Mouse (Mus musculus) CD4-positive, CD25-positive, alpha-beta regulatory T cell, adult 4 months (primary cell): Measurements from ENCODE around the gene Pex16. TPM values are rescaled to one million over a fixed set of nuclear protein-coding genes. Genes with fewer than 3 reads are reported as not detected.

Source experiments
- ATAC-seq: one replicate; pipeline ENCODE4 v1.8.0; 2017
- polyA plus RNA-seq, 2 experiments: library from polyadenylated mRNA; unstranded; fragments of 100-300 nt; shearing (Covaris generic); gene quantifications; one replicate each; pipeline ENCODE4 v1.2.1; 2017

Gene Pex16
- polyA plus RNA-seq, 2 experiments from 2014 or later = 44.5 to 77.0 TPM

GRCm38 (mm10) chr2:92370821-92371805 is 3.4 kb upstream of the Pex16 start:
- ATAC-seq = no peak

GRCm38 (mm10) chr2:92371971-92372690 is 2.3 kb upstream of the Pex16 start:
- no peak for ATAC-seq

- no peak for ATAC-seq
Observed at GRCm38 (mm10) chr2:92372767-92373436, 1.6 kb upstream of the Pex16 start.

- no peak for ATAC-seq
Observed at GRCm38 (mm10) chr2:92373437-92373813, 1.1 kb upstream of the Pex16 start.

GRCm38 (mm10) chr2:92375099-92375623 is 685 bp downstream of the Pex16 start:
- peak; percentile 87 for ATAC-seq

- no peak for ATAC-seq
Observed at GRCm38 (mm10) chr2:92375788-92376187, 1.3 kb downstream of the Pex16 start.

GRCm38 (mm10) chr2:92376300-92376699 is 1.8 kb downstream of the Pex16 start:
- ATAC-seq = no peak

GRCm38 (mm10) chr2:92377320-92377719 is 2.8 kb downstream of the Pex16 start:
- no peak for ATAC-seq

- ATAC-seq = peak; percentile 49
Observed at GRCm38 (mm10) chr2:92379783-92380494, 5.5 kb downstream of the Pex16 start.

GRCm38 (mm10) chr2:92380495-92381050 is 6.1 kb downstream of the Pex16 start:
- no peak for ATAC-seq

- ATAC-seq = no peak
Observed at GRCm38 (mm10) chr2:92381161-92381560, 6.7 kb downstream of the Pex16 start.

GRCm38 (mm10) chr2:92381901-92382588 is 7.6 kb downstream of the Pex16 start, which contains the start of gene 1700029I15Rik:
Gene 1700029I15Rik (plus strand): TSS chr2:92382538.
- ATAC-seq = no peak

- no peak for ATAC-seq
Observed at GRCm38 (mm10) chr2:92382759-92383158, 8.3 kb downstream of the Pex16 start.

GRCm38 (mm10) chr2:92384101-92384500 is 9.6 kb downstream of the Pex16 start:
- no peak for ATAC-seq

GRCm38 (mm10) chr2:92385113-92386051 is 10.9 kb downstream of the Pex16 start:
- no peak for ATAC-seq

GRCm38 (mm10) chr2:92386821-92387570 is 12.5 kb downstream of the Pex16 start:
- ATAC-seq = no peak

GRCm38 (mm10) chr2:92387646-92388045 is 13.2 kb downstream of the Pex16 start:
- no peak for ATAC-seq

- ATAC-seq = no peak
Observed at GRCm38 (mm10) chr2:92388081-92388517, 13.6 kb downstream of the Pex16 start.
